Mouse (Mus musculus): ENCODE results near the gene Chchd1. TPM values are rescaled to one million over a fixed set of nuclear protein-coding genes. Genes with fewer than 3 reads are reported as not detected.
"Not testable (repeated sequence)": the region's sequence is repeated elsewhere in the genome, so short reads cannot be mapped to it uniquely, and the experiment has no call there.

Chchd1 gene
- total RNA-seq, 2 experiments from 2014 or later: 120 to 126 TPM

- intact Hi-C loops (cut with DNase I): no loop called here
- no peak for DNase-seq (ENCODE audit: low spot score)
Observed at GRCm38 (mm10) chr14:20681742-20682141, 21.1 kb upstream of the Chchd1 start.

- intact Hi-C loops (cut with DNase I): no loop called here
- DNase-seq (ENCODE audit: low spot score): no peak
Observed at GRCm38 (mm10) chr14:20682498-20682897, 20.3 kb upstream of the Chchd1 start.

- intact Hi-C loops (cut with DNase I): no loop called here
Observed at GRCm38 (mm10) chr14:20686576-20686975, 16.2 kb upstream of the Chchd1 start.

GRCm38 (mm10) chr14:20689009-20689408, 13.8 kb upstream of the Chchd1 start:
- intact Hi-C loops (cut with DNase I): no loop called here
- DNase-seq (ENCODE audit: low spot score): no peak

More at GRCm38 (mm10) chr14:20686576-20686975, 16.2 kb upstream of the Chchd1 start:
- no peak for DNase-seq (ENCODE audit: low spot score)

- intact Hi-C loops (cut with DNase I): loop anchor here (2.0 kb wide), 1 partner anchor 17 kb away; the partner anchor contains the start of gene Sec24c
- no peak for DNase-seq (ENCODE audit: low spot score)
Observed at GRCm38 (mm10) chr14:20691772-20692171, 11.0 kb upstream of the Chchd1 start.

- no peak for DNase-seq (ENCODE audit: low spot score)
- intact Hi-C loops (cut with DNase I): loop anchor here (2.0 kb wide), 1 partner anchor 19 kb away; the partner anchor contains the start of gene Sec24c
Observed at GRCm38 (mm10) chr14:20693589-20694101, 9.2 kb upstream of the Chchd1 start.

- intact Hi-C loops (cut with DNase I): no loop called here
Observed at GRCm38 (mm10) chr14:20694185-20694883, 8.5 kb upstream of the Chchd1 start.

GRCm38 (mm10) chr14:20694884-20695760, 7.7 kb upstream of the Chchd1 start, which contains the start of gene Fut11:
Gene Fut11 (plus strand): TSS chr14:20694968.
- intact Hi-C loops (cut with DNase I): loop anchor here (5.0 kb wide), 1 partner anchor 102 kb away; no protein-coding TSS in a partner anchor
- DNase-seq (ENCODE audit: low spot score): peak; percentile 80

More at GRCm38 (mm10) chr14:20694185-20694883, 8.5 kb upstream of the Chchd1 start:
- no peak for DNase-seq (ENCODE audit: low spot score)

- intact Hi-C loops (cut with DNase I): loop anchor here (5.0 kb wide), 1 partner anchor 101 kb away; no protein-coding TSS in a partner anchor
- DNase-seq (ENCODE audit: low spot score): no peak
Observed at GRCm38 (mm10) chr14:20695761-20696520, 6.9 kb upstream of the Chchd1 start.

GRCm38 (mm10) chr14:20696986-20697385, 5.8 kb upstream of the Chchd1 start:
- intact Hi-C loops (cut with DNase I): loop anchor here (5.0 kb wide), 1 partner anchor 100 kb away; no protein-coding TSS in a partner anchor
- DNase-seq (ENCODE audit: low spot score): no peak

- DNase-seq (ENCODE audit: low spot score): no peak
- intact Hi-C loops (cut with DNase I): loop anchor here (5.0 kb wide), 1 partner anchor 99 kb away; no protein-coding TSS in a partner anchor
Observed at GRCm38 (mm10) chr14:20698515-20698914, 4.3 kb upstream of the Chchd1 start.

GRCm38 (mm10) chr14:20700362-20700761, 2.4 kb upstream of the Chchd1 start:
- intact Hi-C loops (cut with DNase I): no loop called here
- DNase-seq (ENCODE audit: low spot score): no peak

- intact Hi-C loops (cut with DNase I): no loop called here
- DNase-seq (ENCODE audit: low spot score): no peak
Observed at GRCm38 (mm10) chr14:20701554-20701953, 1.3 kb upstream of the Chchd1 start.

- intact Hi-C loops (cut with DNase I): no loop called here
- no peak for DNase-seq (ENCODE audit: low spot score)
Observed at GRCm38 (mm10) chr14:20702096-20702740, 588 bp upstream of the Chchd1 start.

- DNase-seq (ENCODE audit: low spot score); intact Hi-C loops (cut with DNase I): not testable (repeated sequence)
Observed at GRCm38 (mm10) chr14:20703461-20703860, 655 bp downstream of the Chchd1 start.

GRCm38 (mm10) chr14:20707201-20708190, 4.7 kb downstream of the Chchd1 start, which contains the start of gene Zswim8:
Gene Zswim8 (plus strand): TSS chr14:20707552.
- intact Hi-C loops (cut with DNase I): no loop called here
- DNase-seq (ENCODE audit: low spot score): peak; percentile 84

GRCm38 (mm10) chr14:20708239-20708638, 5.4 kb downstream of the Chchd1 start:
- no peak for DNase-seq (ENCODE audit: low spot score)
- intact Hi-C loops (cut with DNase I): no loop called here

- intact Hi-C loops (cut with DNase I): no loop called here
- no peak for DNase-seq (ENCODE audit: low spot score)
Observed at GRCm38 (mm10) chr14:20713832-20714231, 11.0 kb downstream of the Chchd1 start.

All from heart, postnatal 25 days (tissue).